Mouse (Mus musculus): Measurements from ENCODE around the gene C4b. TPM values are rescaled to one million over a fixed set of nuclear protein-coding genes. Genes with fewer than 3 reads are reported as not detected.

Gene C4b
- total RNA-seq (2023): 1.5 to 2.8 TPM (median 2.1 TPM) in 4 replicates

GRCm38 (mm10) chr17:34743719-34744118, at the start of gene C4b:
Gene C4b (minus strand): TSS chr17:34743882.

Other genes with a start within 250 kb of the C4b start
- not detected in 4 replicates for gene Btnl6, start 226.5 kb downstream of the C4b start, total RNA-seq (2023)
- gene Notch4, start 179.6 kb downstream of the C4b start, total RNA-seq (2023): 0.36 to 1.6 TPM (median 0.63 TPM) in 4 replicates
- gene Gpsm3, start 154.1 kb downstream of the C4b start, total RNA-seq (2023): 117 to 138 TPM (median 127 TPM) in 4 replicates
- gene Pbx2, start 152.6 kb downstream of the C4b start, total RNA-seq (2023): 47.4 to 53.9 TPM (median 53.5 TPM) in 4 replicates
- gene Ager, start 146.0 kb downstream of the C4b start, total RNA-seq (2023): 3.6 to 4.4 TPM (median 4.3 TPM) in 4 replicates
- gene Rnf5, start 140.2 kb downstream of the C4b start, total RNA-seq (2023): 25.6 to 33.1 TPM (median 27.8 TPM) in 4 replicates
- 59.3 to 69.6 TPM (median 64.7 TPM) in 4 replicates for gene Agpat1, start 139.6 kb downstream of the C4b start, total RNA-seq (2023)
- not detected in 4 replicates for gene Egfl8, start 127.9 kb downstream of the C4b start, total RNA-seq (2023)
- 2.5 to 3.9 TPM (median 3.0 TPM) in 4 replicates for gene Ppt2, start 115.4 kb downstream of the C4b start, total RNA-seq (2023)
- 0.38 TPM in 1 of 4 replicates, not detected in the others for gene Prrt1, start 114.3 kb downstream of the C4b start, total RNA-seq (2023)
- gene Fkbpl, start 99.1 kb downstream of the C4b start, total RNA-seq (2023): 2.2 to 6.7 TPM (median 3.2 TPM) in 4 replicates
- gene Atf6b, start 96.7 kb downstream of the C4b start, total RNA-seq (2023): 66.0 to 75.7 TPM (median 68.0 TPM) in 4 replicates
- 0.09 to 0.19 TPM (median 0.13 TPM) in 4 replicates for gene Tnxb, start 73.3 kb downstream of the C4b start, total RNA-seq (2023)
- not detected in 4 replicates for gene Cyp21a1, start 60.7 kb upstream of the C4b start, total RNA-seq (2023)
- 70.2 to 78.8 TPM (median 74.6 TPM) in 4 replicates for gene Stk19, start 93.1 kb upstream of the C4b start, total RNA-seq (2023)
- gene Dxo, start 93.1 kb upstream of the C4b start, total RNA-seq (2023): 83.3 to 87.2 TPM (median 86.2 TPM) in 4 replicates
- 99.2 to 119 TPM (median 104 TPM) in 4 replicates for gene Skiv2l, start 106.3 kb upstream of the C4b start, total RNA-seq (2023)
- gene Nelfe, start 106.5 kb upstream of the C4b start, total RNA-seq (2023): 31.6 to 38.4 TPM (median 32.6 TPM) in 4 replicates
- 0.60 TPM in 1 of 4 replicates, not detected in the others for gene Cfb, start 118.6 kb upstream of the C4b start, total RNA-seq (2023)
- gene Zbtb12, start 135.6 kb upstream of the C4b start, total RNA-seq (2023): 11.5 to 12.8 TPM (median 11.9 TPM) in 4 replicates
- gene Gm20547, start 138.2 kb upstream of the C4b start, total RNA-seq (2023): not detected in 4 replicates
- 1.6 to 3.1 TPM (median 3.1 TPM) in 4 replicates for gene C2, start 154.4 kb upstream of the C4b start, total RNA-seq (2023)
- 145 to 166 TPM (median 150 TPM) in 4 replicates for gene Ehmt2, start 154.6 kb upstream of the C4b start, total RNA-seq (2023)
- gene Slc44a4, start 170.6 kb upstream of the C4b start, total RNA-seq (2023): not detected in 4 replicates
- gene Neu1, start 187.4 kb upstream of the C4b start, total RNA-seq (2023): 91.5 to 104 TPM (median 98.0 TPM) in 4 replicates
- 143 to 677 TPM (median 225 TPM) in 4 replicates for gene Hspa1b, start 215.4 kb upstream of the C4b start, total RNA-seq (2023)
- 1.1 TPM in 1 of 4 replicates, not detected in the others for gene Gm20481, start 226.0 kb upstream of the C4b start, total RNA-seq (2023)
- gene Hspa1a, start 228.3 kb upstream of the C4b start, total RNA-seq (2023): 69.3 to 362 TPM (median 119 TPM) in 4 replicates
- gene Hspa1l, start 228.8 kb upstream of the C4b start, total RNA-seq (2023): 0.24 to 0.40 TPM in 2 of 4 replicates, not detected in the others
- 27.8 to 35.0 TPM (median 28.9 TPM) in 4 replicates for gene Lsm2, start 238.0 kb upstream of the C4b start, total RNA-seq (2023)

Data from B cell, adult 62 days (primary cell).